Mouse (Mus musculus): ENCODE results near the gene Mettl18. TPM values are rescaled to one million over a fixed set of nuclear protein-coding genes. Genes with fewer than 3 reads are reported as not detected.

The Mettl18 gene
- 9.6 TPM in 2 replicates for polyA plus RNA-seq (2011; ENCODE audit: insufficient read depth, insufficient read length, low read depth, missing spikeins)

DNA sequence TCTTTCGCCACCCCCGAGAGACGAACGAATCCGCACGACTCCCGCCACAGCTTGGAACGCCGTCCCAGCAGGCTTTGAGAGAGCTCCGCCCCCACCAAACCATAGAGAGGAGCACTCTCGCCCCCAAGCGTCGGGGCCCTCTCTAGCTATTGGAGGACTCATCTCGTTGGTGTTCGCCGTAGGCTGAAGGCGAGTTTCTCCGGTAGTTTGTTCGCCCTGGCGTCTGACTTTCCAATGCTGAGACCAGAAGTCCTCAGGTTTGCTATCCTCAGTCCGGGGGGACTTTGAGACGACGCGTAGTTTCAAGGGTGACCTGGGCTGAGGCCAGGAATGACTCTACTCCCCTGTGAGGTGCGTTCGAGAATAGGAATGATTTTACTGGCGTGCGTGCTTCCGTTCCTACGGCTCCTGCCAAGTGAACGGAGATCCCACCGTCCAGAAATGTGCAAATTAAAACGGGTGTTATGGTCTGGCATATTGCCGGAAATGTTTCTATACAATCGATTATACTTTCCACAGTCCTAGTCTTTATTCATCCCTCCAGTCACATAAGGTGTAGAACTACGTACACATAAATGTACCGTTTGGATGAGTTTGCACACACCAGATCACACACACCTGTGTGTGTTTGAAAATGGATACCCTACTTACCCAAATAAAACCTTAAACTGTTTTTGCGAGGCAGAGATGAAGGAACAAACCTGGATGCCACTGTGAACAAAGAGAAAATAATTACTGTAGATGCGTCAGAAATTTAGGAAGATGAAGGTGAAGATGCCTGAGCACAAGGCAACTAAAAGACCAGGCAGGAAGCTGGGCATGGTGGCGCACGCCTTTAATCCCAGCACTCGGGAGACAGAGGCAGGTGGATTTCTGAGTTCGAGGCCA lies at the start of gene Mettl18, which contains the start of gene BC055324:
Gene Mettl18, plus strand, starts transcription at position 169 of the 888 bp plus-strand sequence.
Gene BC055324, minus strand, starts transcription at position 76 of the 888 bp plus-strand sequence.
- no peaks in the 10 kb centered on the region for H3K4me1 ChIP-seq (ENCODE audit: control insufficient read depth, insufficient read depth, low read length)
- peak within 1 kb of the TSS; percentile 25; the same call in 1 of the 2 replicates for H3K27ac ChIP-seq (ENCODE audit: insufficient read depth, low read length)
- no peaks in the 10 kb centered on the region for H3K9me3 ChIP-seq (replicated peaks; ENCODE audit: control insufficient read depth, insufficient read depth, low read length, poor library complexity, severe bottlenecking)
- peak within 1 kb of the TSS; percentile 90 for H3K4me3 ChIP-seq (ENCODE audit: low read depth, low read length)
- peak; percentile 69 for TF ChIP-seq POLR2A (IDR thresholded peaks at IDR 0.05; ENCODE audit: insufficient read depth, low read length)
- TF ChIP-seq CTCF (IDR thresholded peaks at IDR 0.05; ENCODE audit: low read depth, low read length), result no peak
- no peak for TF ChIP-seq EP300 (IDR thresholded peaks at IDR 0.05; ENCODE audit: insufficient read depth, low read depth, low read length)
- H3K9ac ChIP-seq (ENCODE audit: low read depth, poor library complexity, severe bottlenecking), result peak within 1 kb of the TSS; percentile 47
- no peaks in the 10 kb centered on the region for H3K27me3 ChIP-seq (ENCODE audit: control insufficient read depth, insufficient read depth, low read length, poor library complexity, severe bottlenecking)
- H3K36me3 ChIP-seq (ENCODE audit: control insufficient read depth, insufficient read depth, low read length, poor library complexity, severe bottlenecking), result peaks cover 13% of the 10 kb centered on the region

DNA sequence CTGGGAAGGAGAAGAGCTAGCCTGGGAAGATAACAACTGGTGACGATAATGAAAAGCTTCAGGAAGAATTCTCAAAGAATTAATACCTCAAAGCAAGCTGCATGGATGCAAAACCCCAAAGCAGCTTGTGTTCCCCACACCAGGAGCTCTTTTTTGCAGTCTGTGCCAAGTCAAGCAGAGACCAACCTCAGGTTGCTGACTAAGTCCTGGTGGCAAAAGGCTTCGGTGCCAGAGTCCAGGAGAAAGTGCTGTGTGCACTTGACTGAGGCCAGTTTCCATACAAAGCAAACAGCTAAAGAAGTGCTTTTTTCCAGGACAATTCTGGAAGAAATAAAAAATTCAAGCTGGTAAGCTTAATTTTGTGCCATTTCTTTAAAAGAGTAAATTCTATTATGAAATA lies 41.3 kb upstream of the Mettl18 start:
- no peaks in the 10 kb centered on the region for H3K27me3 ChIP-seq (ENCODE audit: control insufficient read depth, insufficient read depth, low read length, poor library complexity, severe bottlenecking)
- H3K4me1 ChIP-seq (ENCODE audit: control insufficient read depth, insufficient read depth, low read length), result no peaks in the 10 kb centered on the region
- H3K36me3 ChIP-seq (ENCODE audit: control insufficient read depth, insufficient read depth, low read length, poor library complexity, severe bottlenecking), result peaks cover 70% of the 10 kb centered on the region
- no peak for TF ChIP-seq EP300 (IDR thresholded peaks at IDR 0.05; ENCODE audit: insufficient read depth, low read depth, low read length)
- no peak overlapping the region for H3K4me3 ChIP-seq (ENCODE audit: low read depth, low read length)
- no peak overlapping the region for H3K9ac ChIP-seq (ENCODE audit: low read depth, poor library complexity, severe bottlenecking)
- H3K27ac ChIP-seq (ENCODE audit: insufficient read depth, low read length), result no peak overlapping the region
- H3K9me3 ChIP-seq (replicated peaks; ENCODE audit: control insufficient read depth, insufficient read depth, low read length, poor library complexity, severe bottlenecking), result no peaks in the 10 kb centered on the region

GRCm38 (mm10) chr1:163958036-163958435 lies 36.7 kb upstream of the Mettl18 start:
- Histone ChIP-seq H3K36me3 (ENCODE audit: control insufficient read depth, insufficient read depth, low read length, poor library complexity, severe bottlenecking) (peaks cover 56% of the 10 kb centered on the region), H3K27me3 (ENCODE audit: control insufficient read depth, insufficient read depth, low read length, poor library complexity, severe bottlenecking) (no peaks in the 10 kb centered on the region), H3K27ac (ENCODE audit: insufficient read depth, low read length) (no peak overlapping the region), H3K9me3 (replicated peaks; ENCODE audit: control insufficient read depth, insufficient read depth, low read length, poor library complexity, severe bottlenecking) (no peaks in the 10 kb centered on the region), H3K4me3 (ENCODE audit: low read depth, low read length) (no peak overlapping the region), H3K4me1 (ENCODE audit: control insufficient read depth, insufficient read depth, low read length) (no peaks in the 10 kb centered on the region), H3K9ac (ENCODE audit: low read depth, poor library complexity, severe bottlenecking) (no peak overlapping the region)
- TF ChIP-seq EP300 (IDR thresholded peaks at IDR 0.05; ENCODE audit: insufficient read depth, low read depth, low read length), result no peak

DNA sequence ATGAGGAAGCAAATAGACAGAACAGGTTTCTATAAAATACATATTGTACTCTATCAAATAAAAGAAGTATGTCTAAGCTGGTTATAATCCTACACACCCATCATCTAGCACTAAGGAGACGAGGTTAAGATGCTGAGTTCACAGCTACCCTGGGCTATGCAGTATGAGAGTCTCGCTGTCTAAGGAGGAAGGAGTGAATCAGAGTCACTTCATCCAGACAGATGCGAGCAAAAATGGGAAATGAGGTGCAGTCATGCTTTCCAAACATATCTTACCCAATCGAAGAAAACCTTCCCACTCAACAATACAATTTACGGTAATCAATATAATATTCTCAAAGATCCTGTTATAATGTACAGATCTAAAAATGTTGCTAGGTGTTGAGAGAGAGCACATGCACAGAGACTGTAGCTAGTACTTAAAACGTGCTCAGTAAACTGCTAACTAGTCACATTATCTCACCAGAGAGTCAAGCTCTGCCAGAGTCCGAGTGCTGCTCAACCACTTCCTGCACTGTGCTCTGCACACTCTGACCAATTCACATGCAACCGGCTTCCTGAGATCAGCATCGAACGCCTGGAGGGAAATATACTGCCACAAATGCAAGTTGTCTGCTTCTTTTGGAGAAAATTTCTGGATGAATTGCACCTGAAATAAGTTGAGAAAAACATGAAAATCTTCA lies 30.5 kb upstream of the Mettl18 start:
- TF ChIP-seq CTCF (IDR thresholded peaks at IDR 0.05; ENCODE audit: low read depth, low read length) (no peak), EP300 (IDR thresholded peaks at IDR 0.05; ENCODE audit: insufficient read depth, low read depth, low read length) (no peak), POLR2A (IDR thresholded peaks at IDR 0.05; ENCODE audit: insufficient read depth, low read length) (no peak)
- H3K9ac ChIP-seq (ENCODE audit: low read depth, poor library complexity, severe bottlenecking), result no peak overlapping the region
- no peaks in the 10 kb centered on the region for H3K9me3 ChIP-seq (replicated peaks; ENCODE audit: control insufficient read depth, insufficient read depth, low read length, poor library complexity, severe bottlenecking)
- no peaks in the 10 kb centered on the region for H3K4me1 ChIP-seq (ENCODE audit: control insufficient read depth, insufficient read depth, low read length)
- H3K4me3 ChIP-seq (ENCODE audit: low read depth, low read length), result no peak overlapping the region
- H3K36me3 ChIP-seq (ENCODE audit: control insufficient read depth, insufficient read depth, low read length, poor library complexity, severe bottlenecking), result peaks cover 25% of the 10 kb centered on the region
- H3K27me3 ChIP-seq (ENCODE audit: control insufficient read depth, insufficient read depth, low read length, poor library complexity, severe bottlenecking), result no peaks in the 10 kb centered on the region
- H3K27ac ChIP-seq (ENCODE audit: insufficient read depth, low read length), result no peak overlapping the region

- H3K4me3 ChIP-seq (ENCODE audit: low read depth, low read length), result no peak overlapping the region
- no peak overlapping the region for H3K9ac ChIP-seq (ENCODE audit: low read depth, poor library complexity, severe bottlenecking)
- H3K27me3 ChIP-seq (ENCODE audit: control insufficient read depth, insufficient read depth, low read length, poor library complexity, severe bottlenecking), result no peaks in the 10 kb centered on the region
- H3K4me1 ChIP-seq (ENCODE audit: control insufficient read depth, insufficient read depth, low read length), result no peaks in the 10 kb centered on the region
- peaks cover 16% of the 10 kb centered on the region for H3K36me3 ChIP-seq (ENCODE audit: control insufficient read depth, insufficient read depth, low read length, poor library complexity, severe bottlenecking)
- no peak for TF ChIP-seq POLR2A (IDR thresholded peaks at IDR 0.05; ENCODE audit: insufficient read depth, low read length)
- TF ChIP-seq EP300 (IDR thresholded peaks at IDR 0.05; ENCODE audit: insufficient read depth, low read depth, low read length), result no peak
- no peak for TF ChIP-seq CTCF (IDR thresholded peaks at IDR 0.05; ENCODE audit: low read depth, low read length)
- H3K27ac ChIP-seq (ENCODE audit: insufficient read depth, low read length), result no peak overlapping the region
- no peaks in the 10 kb centered on the region for H3K9me3 ChIP-seq (replicated peaks; ENCODE audit: control insufficient read depth, insufficient read depth, low read length, poor library complexity, severe bottlenecking)
Measured at GRCm38 (mm10) chr1:163974471-163974870, 20.2 kb upstream of the Mettl18 start.

DNA sequence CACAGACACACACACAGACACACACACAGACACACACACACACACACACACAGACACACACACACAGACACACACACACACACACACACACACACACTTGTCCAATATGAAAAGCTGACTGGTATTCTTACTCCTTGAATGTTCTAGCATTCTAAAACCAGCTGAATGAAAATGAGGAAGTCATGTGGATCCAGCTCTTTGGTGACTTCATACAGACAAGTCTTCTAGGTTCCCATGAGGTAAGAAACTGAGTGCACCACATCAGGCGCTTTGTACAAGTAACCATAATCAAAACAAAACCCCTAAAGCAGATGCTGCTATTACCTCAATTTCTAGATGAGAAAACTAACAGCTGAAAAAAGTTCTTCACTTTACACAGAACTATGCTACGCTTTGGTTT lies 19.6 kb upstream of the Mettl18 start:
- TF ChIP-seq POLR2A (IDR thresholded peaks at IDR 0.05; ENCODE audit: insufficient read depth, low read length), result no peak
- no peak for TF ChIP-seq EP300 (IDR thresholded peaks at IDR 0.05; ENCODE audit: insufficient read depth, low read depth, low read length)
- H3K9ac ChIP-seq (ENCODE audit: low read depth, poor library complexity, severe bottlenecking), result no peak overlapping the region
- H3K9me3 ChIP-seq (replicated peaks; ENCODE audit: control insufficient read depth, insufficient read depth, low read length, poor library complexity, severe bottlenecking), result no peaks in the 10 kb centered on the region
- H3K27me3 ChIP-seq (ENCODE audit: control insufficient read depth, insufficient read depth, low read length, poor library complexity, severe bottlenecking), result no peaks in the 10 kb centered on the region
- no peaks in the 10 kb centered on the region for H3K4me1 ChIP-seq (ENCODE audit: control insufficient read depth, insufficient read depth, low read length)
- no peak overlapping the region for H3K27ac ChIP-seq (ENCODE audit: insufficient read depth, low read length)
- peaks cover 19% of the 10 kb centered on the region for H3K36me3 ChIP-seq (ENCODE audit: control insufficient read depth, insufficient read depth, low read length, poor library complexity, severe bottlenecking)
- H3K4me3 ChIP-seq (ENCODE audit: low read depth, low read length), result no peak overlapping the region
